Mouse (Mus musculus): ENCODE measurements around the gene Syngr3.
A peak's percentile ranks its signal among the peaks of the same experiment; 100 is the strongest.

DNA sequence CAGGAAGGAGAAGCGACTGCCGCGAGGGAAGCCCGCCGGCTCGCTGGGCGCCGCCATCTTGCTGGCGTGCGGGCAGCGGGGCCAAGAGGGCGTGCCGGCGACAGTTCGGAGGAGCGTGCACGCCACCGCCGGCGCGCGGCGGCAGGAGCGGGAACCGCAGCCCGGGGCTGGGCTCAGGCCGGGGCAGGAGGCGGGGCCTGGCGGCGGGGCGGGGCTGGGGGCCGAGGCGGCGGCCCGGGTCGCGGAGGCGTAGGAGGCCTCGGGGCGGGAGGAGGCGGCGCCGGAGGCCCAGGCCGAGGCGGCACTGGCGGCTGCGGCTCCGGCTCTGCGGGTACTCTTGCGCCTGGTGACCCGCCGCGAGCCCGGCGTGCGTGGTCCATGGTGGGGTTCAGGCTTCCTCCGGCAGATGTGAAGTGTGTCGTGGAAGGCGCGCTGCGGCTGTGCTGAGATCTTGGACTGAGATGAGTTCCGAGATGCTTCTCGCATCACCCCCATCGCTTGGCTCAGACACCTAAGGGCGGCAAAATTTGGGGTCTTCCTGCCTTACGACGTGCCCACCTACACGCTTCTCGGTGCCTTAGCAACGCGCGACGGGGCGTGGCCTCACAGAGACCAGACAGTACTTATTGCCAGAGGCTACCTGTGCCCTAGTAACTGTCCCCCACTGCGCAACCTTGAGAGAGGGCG is 6.4 kb upstream of the Syngr3 start, which contains the start of the genes Gfer and Noxo1:
- TF ChIP-seq CTCF (IDR thresholded peaks at IDR 0.05; ENCODE audit: low read depth) (peak; percentile 14; the same call in 1 of the 2 replicates), EP300 (IDR thresholded peaks at IDR 0.05; ENCODE audit: low read depth) (no peak)
